Mouse (Mus musculus): ENCODE measurements at regions not wholly inside any gene's neighbourhood (a gene's known extent, or its start where the extent isn't known, plus 50 kb on each side); places are given as distances from the start of the nearest gene placed in this dataset.
A peak's percentile ranks its signal among the peaks of the same experiment; 100 is the strongest.

DNA sequence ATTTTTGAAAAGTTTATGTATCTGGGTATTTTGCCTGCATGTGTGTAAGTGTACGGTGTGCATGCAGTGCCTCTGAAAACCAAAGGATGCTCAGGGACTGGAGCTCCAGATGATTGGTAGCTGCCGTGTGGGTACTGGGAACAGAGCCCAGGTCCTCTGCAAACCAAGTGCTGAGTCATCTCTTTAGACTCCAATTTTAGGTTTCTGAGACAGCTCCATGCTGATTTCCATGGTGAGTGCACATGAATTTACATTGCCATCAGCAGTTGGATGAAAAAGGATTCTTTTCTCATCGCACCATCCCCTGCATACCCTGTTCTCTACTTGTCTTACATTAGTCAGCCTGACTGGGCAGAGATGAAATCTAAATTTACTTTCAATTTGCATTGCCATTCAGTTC, 122.1 kb upstream of the Otogl start:
- peak; percentile 25 to 41 for DNase-seq (ENCODE audit: low spot score in 2 of 2)

DNA sequence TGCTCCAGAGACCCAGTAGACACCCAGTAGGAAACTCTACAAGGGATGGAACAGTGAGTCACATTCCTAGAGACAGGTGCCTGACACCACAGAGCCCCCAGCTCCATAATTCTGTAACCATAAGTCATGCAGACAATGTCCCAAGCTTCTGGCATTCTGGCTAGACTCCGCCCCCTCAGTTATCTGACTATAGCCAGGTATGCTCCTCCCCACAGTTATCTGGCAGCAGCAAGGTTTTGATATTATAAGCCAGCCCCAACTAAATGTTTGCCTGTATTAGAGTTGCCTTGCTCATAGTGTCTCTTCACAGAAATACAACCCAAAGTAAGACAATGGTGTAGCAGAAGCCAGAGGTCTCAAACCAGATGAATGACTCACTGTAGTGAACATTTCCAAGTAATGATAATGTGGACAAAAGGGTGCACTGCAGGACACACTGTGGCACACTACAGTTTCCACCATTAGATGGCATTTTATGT, 121.4 kb upstream of the Otogl start:
- no peak for DNase-seq (ENCODE audit: low spot score in 2 of 2)

DNA sequence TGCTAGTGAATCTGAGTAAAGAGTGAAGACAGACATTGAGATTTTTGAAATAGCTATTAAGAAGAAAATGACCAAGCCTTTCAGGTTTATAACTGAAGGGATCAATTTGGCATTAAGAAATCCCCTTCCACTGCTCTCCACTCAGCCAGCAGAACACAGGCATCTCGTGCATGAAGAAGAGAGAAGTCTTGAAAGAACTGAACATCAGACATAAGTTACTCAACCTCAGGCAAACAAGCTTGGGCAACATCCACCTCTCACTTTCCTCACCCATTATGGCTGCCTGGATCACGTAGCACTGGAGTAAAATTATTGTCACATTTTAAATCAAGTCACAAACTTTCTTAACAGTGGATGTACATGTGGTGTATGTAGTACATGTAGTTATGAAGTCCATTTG, 115.6 kb upstream of the Otogl start:
- DNase-seq (ENCODE audit: low spot score in 2 of 2): no peak

DNA sequence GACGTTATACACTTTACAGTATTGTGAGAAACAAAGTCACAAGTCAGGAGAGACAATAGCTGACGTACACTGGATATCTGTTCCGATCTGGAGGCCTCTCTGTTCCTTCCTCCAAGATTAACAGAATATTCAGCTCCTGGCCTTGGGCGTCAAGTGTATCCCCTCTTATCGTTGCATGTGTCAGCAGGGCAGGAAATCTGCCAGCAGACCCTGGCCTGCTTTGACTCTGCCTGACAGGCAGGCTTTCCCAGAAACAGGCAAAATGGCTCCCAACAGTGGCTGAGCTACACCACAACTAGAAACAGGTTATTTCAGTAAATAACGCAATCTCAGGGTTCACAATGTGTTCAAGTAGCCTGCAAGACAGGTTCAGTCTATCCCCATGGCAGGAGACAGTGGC, 112.3 kb upstream of the Otogl start:
- DNase-seq (ENCODE audit: low spot score in 2 of 2): no peak

DNA sequence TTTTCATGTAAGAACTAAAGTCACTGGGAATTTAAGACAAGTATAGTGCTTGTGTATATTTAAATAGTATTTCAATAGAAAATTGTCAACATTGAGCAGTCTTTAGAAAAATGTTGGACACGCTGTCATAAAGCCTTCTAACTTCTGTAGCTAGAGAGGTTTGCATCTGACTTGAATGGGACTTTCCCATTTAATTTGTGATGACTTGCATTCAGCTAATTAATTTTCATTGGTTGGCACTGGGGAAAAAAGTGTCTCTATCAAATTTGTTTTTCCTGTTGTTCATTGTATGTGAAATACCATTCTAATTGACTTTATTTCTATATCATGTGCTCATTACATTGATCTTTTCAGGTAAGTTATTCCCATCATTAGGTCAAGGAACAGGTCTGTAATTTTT, 104.6 kb upstream of the Otogl start:
- DNase-seq (ENCODE audit: low spot score in 2 of 2): no peak

DNA sequence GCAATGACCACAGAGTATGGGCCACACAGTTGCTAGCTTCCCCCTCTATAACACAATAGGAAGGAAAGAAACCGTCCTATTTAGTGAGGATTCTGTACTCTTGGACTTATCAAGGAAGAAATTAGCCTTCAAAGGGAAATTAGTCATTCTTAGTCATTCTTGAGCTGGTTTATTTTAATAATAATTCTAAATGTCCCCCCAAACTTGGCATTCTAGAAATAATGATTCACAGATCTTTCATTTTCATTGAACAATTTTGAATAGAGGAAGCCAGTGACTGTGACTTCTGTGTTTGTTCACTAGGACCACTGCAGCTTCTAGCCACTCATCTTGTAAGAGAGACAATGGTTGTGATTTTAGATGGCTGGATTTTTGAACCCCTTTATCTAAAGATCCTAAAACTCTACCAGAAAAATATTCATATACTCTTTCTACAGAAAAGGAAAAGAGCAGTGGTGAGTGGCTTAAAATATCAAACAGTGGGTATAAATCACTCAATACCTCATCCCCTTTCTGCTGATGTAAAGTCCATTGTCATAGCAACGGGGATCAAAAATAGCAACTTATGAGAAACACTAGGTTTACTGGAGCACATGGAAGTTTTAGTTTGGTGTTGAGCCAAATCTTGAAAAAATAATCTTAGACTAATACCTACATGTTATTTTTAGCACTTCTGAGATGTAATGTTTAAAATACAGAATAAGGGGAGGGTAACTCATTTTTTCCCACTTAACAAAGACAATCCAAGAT, 83.1 kb upstream of the Otogl start:
- DNase-seq (ENCODE audit: low spot score in 2 of 2): no peak

DNA sequence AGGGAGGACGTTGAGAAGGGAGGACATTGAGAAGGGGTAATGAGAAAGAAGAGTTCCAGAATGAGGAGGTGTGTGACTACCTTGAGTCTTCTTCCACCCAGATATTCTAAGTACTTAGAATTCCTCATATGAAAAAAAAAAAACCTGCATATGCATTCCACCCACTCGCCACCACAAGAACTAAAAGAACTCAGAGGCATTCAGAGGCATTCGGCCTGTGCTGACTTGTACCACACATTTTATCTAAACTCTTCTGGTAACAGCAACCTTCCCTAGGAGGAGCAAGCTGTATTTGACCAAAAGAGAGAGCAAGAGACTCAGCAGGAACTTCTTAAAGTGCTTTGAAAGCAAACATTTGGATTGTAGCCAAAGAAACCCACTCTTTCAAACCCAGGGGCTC, 80.7 kb upstream of the Otogl start:
- peak in 1 of 2 experiments; percentile 8 for DNase-seq (ENCODE audit: low spot score in 2 of 2)

DNA sequence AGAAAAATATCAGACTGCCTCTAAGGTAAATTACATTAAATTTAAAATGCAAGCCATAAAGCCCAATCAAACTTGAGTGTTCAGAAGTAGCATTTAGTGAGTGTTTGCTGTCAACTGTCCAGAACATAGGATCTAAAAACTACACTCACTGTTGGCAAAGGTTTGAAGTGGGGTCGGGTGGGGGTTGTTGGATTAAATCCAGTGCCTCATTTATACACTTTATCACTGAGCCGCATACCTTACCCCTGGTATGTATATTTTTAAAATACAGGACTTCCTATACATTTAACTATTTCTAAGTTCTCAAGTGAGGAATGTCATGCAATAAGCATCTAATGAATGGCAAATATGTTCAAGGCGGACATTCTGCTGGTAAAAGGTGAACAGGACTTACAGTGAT, 78.6 kb upstream of the Otogl start:
- DNase-seq (ENCODE audit: low spot score in 2 of 2): no peak

DNA sequence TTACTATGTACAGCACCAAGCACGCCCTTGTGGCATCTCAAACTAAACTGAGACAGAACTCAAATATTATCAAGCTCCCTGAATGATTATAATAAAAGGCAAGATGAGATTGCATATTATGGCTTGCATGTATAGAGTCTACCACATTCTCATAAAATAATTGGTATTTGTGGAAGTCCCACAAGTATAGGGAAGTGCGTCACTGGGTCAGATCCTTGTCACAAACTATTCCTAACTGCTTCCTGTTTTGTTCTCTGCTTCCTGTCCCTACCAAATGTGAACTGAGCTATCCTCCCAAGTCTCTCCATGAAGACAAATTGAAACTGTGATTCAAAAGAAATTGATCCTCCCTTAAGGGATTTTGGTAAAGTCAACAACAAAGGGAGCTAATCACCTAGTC, 78.0 kb upstream of the Otogl start:
- DNase-seq (ENCODE audit: low spot score in 2 of 2): no peak

DNA sequence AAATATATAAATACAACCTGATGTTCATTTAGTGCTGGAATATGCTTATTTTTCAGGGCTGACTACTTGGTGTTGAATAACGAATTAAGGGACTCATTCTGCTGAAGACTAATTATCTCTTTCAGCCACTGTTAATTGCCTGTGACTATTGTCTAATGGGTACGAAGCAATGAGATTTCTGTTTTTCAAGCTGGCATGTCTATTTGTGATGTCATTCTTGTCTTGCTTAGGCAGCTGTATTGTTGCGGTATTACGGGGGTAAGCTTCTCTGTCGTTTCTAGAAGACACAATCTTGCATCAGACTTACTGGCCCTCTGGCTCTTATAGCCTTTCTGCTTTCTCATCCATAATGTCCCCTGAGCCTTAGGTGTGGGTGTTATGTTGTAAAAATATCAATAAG, 70.7 kb upstream of the Otogl start:
- DNase-seq (ENCODE audit: low spot score in 2 of 2): no peak

DNA sequence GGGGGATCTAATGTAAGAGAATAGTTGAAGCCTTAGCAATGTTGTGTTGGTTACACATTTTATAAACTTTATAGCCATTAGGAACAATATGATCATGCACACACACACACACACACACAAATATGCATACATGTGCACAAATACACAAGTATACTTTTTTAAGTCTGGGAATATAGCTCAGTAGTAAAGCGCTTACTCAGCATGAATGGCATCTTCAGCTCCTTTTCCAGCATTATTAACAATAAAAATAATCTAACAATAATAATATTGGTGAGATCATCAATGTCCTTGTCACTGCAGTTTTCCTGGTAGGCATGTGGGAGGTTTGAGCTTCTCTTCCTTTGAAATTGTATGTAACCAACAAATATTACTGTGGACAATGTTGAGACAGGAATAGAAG, 70.1 kb upstream of the Otogl start:
- DNase-seq (ENCODE audit: low spot score in 2 of 2): no peak

DNA sequence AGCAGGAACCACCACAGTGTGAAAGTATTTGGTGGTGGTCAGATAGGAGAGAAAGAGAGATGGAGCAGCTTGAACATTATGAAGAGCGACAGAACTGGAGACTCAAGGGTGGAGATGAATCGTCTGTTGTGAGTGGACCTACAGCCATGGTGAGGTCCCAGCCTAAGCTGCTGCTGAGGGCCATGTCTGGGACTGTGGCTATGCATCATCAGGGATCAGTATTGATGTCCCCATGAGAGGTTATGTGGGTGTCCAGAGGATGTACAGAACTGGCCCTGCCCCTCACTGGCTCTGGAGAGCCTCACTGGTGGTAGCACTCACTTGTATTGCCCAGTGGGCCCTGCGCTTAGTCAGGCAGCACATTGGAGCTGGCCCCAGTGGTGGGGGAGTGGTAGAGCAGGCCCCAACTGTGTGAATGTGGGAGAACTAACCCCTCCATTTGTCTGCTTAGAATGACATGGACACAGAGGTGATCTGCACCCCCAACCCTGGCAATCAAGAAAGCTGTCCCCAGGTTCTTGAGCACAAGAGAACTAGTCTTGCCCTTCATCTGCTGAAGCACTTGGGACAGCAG, 64.5 kb upstream of the Otogl start:
- no peak for DNase-seq (ENCODE audit: low spot score in 2 of 2)

DNA sequence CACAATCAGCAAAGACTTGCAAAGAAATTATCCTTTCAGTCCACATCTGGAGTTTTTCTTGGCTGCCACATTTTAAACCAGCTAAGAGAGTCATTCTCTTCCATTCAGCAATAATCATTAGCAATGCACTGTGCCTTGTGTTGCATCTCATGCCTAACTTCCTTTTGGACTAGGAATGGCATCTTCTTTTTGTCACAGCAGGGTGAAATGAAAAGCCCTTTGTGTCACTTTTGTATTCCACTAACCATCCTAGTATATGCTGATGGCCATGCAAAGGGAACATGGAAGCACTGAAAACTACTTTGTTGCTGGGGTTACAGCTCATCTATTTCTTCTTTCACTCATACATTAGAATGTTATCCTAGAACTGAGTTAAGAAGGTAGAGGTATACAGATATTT, 59.8 kb upstream of the Otogl start:
- no peak for DNase-seq (ENCODE audit: low spot score in 2 of 2)

DNA sequence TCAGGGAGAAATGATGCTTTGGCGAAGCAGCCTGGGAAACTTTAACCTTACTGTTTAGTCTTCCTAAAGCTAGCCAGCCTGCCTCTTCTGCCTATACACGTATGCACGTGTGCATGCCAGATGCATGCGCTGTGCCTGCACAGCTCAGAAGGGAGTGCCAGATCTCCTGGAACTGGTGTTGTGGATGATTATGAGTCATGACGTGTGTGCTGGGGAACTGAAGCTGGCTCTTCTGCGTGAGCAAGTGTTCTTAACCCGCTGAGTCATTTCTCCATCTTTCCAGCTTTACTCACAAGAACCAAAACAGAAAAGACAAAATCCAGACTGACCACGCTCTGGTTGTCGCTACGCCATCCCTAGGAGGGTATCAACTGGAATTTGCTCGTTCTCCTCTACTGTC, 55.1 kb upstream of the Otogl start:
- no peak for DNase-seq (ENCODE audit: low spot score in 2 of 2)

DNA sequence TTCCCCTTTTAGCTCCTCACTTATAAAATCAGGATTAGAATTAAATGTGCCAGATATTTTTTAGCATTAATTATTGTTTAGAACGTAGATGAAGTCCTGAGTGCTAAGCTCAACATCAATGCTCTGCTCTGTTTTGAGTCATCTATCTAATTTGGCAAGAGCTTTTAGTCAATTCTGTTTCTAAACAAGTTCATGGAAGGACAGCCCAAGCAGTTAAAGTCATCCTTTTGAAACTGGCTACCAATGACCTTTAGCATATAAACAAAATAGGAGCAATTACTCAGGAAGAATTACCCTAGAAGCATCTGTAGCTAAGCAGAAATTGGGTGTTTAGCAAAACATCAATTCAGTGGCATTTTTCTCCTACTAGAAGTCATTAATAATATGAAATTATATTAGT, 52.1 kb upstream of the Otogl start:
- no peak for DNase-seq (ENCODE audit: low spot score in 2 of 2)

DNA sequence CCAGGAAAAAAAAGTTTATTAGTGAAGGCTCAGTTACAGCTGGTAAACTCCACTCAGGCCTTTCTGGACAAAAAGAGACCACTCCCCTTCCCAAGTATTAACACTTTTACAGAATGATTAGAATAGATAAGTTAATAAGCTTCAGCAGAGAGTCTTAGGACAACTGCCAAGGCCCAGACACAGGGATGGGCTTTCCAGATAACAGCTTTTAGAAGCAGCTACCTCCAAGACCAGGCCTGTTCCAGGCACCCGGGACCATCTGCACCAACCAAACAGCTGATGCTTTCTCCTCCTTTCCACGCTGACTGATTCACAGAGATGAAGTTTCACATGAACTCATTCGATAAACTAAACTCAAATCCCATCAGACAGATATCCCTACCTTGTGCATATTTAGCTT, 50.2 kb upstream of the Otogl start:
- DNase-seq (ENCODE audit: low spot score in 2 of 2): no peak

Measured in frontal cortex, postnatal 14 days (tissue).